Mouse (Mus musculus) urinary bladder, adult 18-20 months (tissue): ENCODE measurements at regions not wholly inside any gene's neighbourhood (a gene's known extent, or its start where the extent isn't known, plus 50 kb on each side); places are given as distances from the start of the nearest gene placed in this dataset.
"Not testable (repeated sequence)": the region's sequence is repeated elsewhere in the genome, so short reads cannot be mapped to it uniquely, and the experiment has no call there.

Experiments
- DNase-seq, 2 experiments: peaks; one replicate each; pipeline ENCODE4 v3.0.0; 2022; ENCODE audit warnings: low spot score in 2 of 2, mixed read lengths in 2 of 2

- DNase-seq = no peak
Observed at GRCm38 (mm10) chr8:126081279-126081678, 86.3 kb downstream of the Kcnk1 start.

DNA sequence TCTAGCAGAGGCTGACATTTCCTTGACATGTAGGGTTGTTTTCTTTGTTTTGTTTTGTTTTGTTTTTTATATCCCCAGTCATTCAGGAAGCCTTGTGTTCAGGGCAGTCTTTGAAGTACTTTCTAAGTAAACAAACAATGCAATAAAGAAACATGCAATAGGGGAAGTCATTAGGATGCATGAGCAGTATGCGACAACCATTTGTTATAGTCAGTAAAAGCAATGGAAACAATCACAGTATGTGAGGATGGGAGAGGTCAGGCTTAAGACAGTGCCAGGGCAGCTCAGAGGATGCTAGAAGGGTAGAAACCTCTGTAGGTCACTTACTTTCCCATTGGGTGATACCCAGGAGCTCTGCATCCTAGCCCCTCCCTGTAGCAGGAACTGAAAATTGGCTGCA, 87.9 kb downstream of the Kcnk1 start:
- no peak for DNase-seq

- DNase-seq = no peak
Observed at GRCm38 (mm10) chr8:126090772-126091171, 95.8 kb downstream of the Kcnk1 start.

- DNase-seq = no peak
Observed at GRCm38 (mm10) chr8:126094005-126094404, 99.0 kb downstream of the Kcnk1 start.

DNA sequence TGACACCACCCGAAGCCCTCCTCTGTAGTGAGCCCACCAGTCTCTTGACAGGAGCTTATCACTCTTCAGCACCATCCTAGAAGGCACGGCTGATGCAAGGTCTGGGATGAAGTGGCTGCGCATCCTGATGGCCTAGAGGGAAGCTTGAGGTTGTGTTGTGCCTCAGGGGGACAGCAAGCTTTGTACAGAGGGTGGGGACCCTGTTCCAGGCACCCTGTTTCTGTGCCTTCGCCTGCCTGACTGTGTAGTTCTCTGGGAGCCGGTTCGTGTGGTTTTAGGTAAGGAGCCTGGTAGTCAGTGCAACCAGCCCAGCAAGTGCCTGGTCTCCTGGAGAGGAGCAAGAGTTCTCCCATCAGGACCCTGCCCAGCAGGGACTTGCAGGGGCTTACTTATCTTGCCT, 101.1 kb downstream of the Kcnk1 start:
- DNase-seq = no peak

DNA sequence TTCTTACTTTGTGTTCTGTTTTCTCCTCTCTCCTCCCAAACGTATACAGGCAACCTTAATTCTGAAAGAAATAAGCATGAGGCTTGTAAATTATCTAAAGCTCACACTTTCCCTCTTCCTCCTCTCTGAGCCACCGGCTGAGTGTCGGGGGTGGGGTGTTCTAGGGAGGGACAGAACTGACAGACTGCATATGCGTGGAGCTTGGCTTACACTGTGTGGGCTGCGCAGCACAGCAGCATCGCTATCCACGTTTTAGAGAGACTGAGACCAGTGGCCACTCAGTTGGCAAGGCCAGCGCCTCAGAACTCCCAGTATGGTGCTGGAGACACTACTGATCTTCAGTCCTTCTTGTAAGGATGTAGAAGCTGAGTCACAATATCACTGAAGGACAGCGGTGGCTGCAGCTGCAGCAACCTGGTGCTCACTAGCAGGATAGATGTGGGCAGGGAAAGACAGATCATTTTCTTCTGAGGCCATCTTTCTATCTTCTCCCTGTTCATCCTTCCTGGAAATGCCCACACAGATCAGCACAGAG, 101.7 kb downstream of the Kcnk1 start:
- DNase-seq = no peak

- DNase-seq = no peak
Observed at GRCm38 (mm10) chr8:126098886-126099285, 103.9 kb downstream of the Kcnk1 start.

GRCm38 (mm10) chr8:126099889-126100288, 104.9 kb downstream of the Kcnk1 start:
- no peak for DNase-seq

- no peak for DNase-seq
Observed at GRCm38 (mm10) chr8:126105043-126105442, 110.1 kb downstream of the Kcnk1 start.

DNA sequence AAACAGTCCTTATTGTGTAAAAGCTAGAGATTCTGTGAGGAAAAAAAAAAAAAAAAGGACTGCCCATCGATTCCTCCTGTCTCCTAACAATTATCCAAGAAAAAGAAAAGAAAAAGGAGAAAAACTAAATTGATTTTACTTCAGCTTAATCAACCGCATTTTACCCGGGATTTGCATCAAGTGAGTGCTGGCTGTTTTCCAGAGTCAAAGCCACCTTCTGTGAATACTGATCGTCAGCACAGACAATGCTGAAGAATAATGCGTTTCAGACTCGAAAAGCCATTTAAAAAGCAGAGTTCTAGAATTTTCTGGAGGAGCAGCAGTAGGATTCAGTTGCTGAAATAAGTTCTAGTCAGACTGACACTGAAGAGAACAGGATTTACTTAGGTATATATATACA, 131.1 kb downstream of the Kcnk1 start:
- no peak for DNase-seq

GRCm38 (mm10) chr8:126132076-126132475, 137.1 kb downstream of the Kcnk1 start:
- DNase-seq = no peak

DNA sequence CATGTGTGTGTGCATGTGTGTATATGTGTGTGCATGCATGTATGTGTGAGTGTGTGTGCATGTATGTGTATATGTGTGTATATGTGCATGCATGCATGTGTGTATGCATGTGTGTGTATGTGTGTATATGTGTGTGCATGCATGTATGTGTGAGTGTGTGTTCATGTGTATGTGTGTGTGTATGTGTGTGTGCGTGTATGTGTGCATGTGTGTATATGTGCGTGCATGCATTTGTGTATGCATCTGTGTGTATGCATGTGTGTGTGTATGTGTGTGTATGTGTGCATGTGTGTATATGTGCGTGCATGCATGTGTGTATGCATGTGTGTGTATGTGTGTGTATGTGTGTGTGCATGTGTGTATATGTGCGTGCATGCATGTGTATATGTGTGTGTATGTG, 137.9 kb downstream of the Kcnk1 start:
- not testable (repeated sequence) for DNase-seq

GRCm38 (mm10) chr8:126135100-126135499, 140.1 kb downstream of the Kcnk1 start:
- DNase-seq = no peak

DNA sequence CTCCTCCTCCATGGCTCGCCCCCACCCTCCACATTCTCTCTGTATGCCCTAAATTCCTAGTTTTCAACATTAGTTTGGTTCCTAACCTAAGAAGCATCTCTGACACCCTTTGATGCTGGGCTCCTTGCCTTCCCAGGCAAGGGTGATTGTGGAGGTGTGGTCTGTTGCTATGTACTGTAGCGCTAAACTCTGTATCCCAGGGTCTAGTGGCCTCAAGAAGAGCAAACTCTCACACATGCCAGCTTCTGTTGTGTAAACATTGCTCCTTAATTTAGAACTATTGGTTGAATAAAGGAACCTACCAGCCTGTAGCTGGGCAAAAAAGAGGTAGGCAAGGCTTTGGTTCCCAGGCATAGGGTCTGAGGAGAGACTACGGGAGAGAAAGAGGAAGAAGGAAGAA, 140.6 kb downstream of the Kcnk1 start:
- DNase-seq = no peak

GRCm38 (mm10) chr8:126136946-126137345, 142.0 kb downstream of the Kcnk1 start:
- no peak for DNase-seq

- no peak for DNase-seq
Observed at GRCm38 (mm10) chr8:126137452-126137851, 142.5 kb downstream of the Kcnk1 start.

GRCm38 (mm10) chr8:126138645-126139545, 143.9 kb downstream of the Kcnk1 start:
- peak in 1 of 2 experiments; percentile 14 for DNase-seq

GRCm38 (mm10) chr8:126139546-126139870, 144.5 kb downstream of the Kcnk1 start:
- no peak for DNase-seq

GRCm38 (mm10) chr8:126140998-126141397, 146.0 kb downstream of the Kcnk1 start:
- DNase-seq = no peak

- DNase-seq = no peak
Observed at GRCm38 (mm10) chr8:126151527-126151926, 146.8 kb upstream of the Slc35f3 start.

DNA sequence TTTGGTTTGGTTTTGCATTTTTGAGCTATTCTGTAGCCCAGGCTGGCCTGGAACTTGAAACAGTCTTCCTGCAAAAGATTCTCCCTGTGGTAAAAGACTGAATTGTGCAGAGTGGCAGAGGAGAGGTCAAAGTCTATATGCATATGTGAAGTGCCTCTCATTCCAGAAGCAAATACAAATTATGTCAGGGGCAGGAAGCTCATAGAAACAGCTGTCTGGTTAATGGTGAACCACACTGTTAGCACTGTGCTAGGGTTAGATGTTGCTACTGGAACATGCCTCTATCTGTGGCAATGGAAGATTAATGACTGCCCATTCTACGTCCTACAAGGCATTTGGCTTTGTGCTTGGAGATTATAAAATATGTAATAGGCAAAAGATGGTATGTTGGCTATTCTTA, 144.4 kb upstream of the Slc35f3 start:
- DNase-seq = no peak

DNA sequence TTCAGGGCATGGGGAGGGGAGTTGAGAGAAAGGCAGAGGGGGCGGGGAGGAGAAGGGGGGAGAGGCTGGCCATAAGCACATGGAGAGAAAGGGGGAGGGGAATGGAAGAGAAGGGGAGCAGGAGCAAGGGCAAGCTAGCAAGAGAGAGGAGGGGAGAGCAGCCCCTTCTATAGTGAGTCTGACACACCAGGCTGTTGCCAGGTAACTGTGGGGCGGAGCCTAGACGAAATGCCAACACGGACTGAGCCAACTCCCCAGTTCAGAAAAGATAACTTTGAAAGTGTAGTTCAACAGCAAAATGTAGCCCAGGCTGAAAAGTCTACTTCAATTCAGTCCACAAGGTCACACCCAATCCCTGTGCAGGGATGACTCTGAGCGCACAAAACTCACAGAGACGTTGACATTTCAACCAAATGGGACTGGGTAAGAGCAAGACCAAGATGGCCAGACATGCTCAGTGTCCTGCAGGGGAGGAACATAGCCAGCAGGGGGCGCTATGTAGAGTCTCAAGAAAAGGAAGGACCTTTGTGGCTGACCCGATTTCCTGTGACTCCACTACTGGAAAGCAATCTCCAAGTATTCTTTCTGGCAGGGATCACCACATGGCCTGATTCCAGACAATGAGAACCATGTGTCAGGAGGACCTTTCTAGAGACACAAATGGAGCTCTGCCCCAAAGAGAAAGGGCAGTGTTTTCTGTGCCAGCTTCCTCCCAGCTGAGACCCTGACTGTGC, 140.7 kb upstream of the Slc35f3 start:
- no peak for DNase-seq

GRCm38 (mm10) chr8:126159485-126159884, 138.9 kb upstream of the Slc35f3 start:
- no peak for DNase-seq
